Mouse (Mus musculus) heart, postnatal 25 days (tissue): ENCODE measurements around the gene Khnyn. TPM values are rescaled to one million over a fixed set of nuclear protein-coding genes. Genes with fewer than 3 reads are reported as not detected.

ENCODE experiments used
- DNase-seq: peaks from one replicate; pipeline ENCODE4 v3.0.0; 2022; ENCODE audit warnings: low spot score
- intact Hi-C: fragments of 180-260 bp; cut with DNase I; formaldehyde crosslinking; loops from one replicate; pipeline ENCODE4 v1.15.1; 2025
- total RNA-seq, 2 experiments: library from RNA; stranded (reverse); gene quantifications; 2 replicates each; pipeline ENCODE4 v1.2.3; 2021

Gene Khnyn
- total RNA-seq, 2 experiments from 2014 or later: 11.6 to 13.5 TPM

DNA sequence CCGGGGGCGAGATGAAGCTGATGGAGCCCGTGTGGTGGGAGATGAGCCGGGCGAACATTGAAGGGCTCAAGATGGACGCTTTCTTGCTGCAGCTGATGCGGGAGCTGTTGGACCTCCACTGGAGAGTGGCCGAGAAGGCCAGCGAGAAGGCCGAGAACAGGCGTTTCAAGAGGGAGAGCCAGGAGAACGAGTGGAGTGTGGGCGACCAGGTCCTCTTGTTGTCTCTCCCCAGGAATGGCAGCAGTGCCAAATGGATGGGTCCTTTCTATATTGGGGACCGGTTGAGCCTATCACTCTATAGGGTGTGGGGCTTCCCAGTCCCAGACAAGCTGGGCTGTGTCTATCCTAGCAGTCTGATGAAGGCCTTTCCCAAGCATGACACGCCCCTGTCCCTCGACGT is 12.2 kb upstream of the Khnyn start:
- DNase-seq: no peak
- intact Hi-C loops: no loop called here

DNA sequence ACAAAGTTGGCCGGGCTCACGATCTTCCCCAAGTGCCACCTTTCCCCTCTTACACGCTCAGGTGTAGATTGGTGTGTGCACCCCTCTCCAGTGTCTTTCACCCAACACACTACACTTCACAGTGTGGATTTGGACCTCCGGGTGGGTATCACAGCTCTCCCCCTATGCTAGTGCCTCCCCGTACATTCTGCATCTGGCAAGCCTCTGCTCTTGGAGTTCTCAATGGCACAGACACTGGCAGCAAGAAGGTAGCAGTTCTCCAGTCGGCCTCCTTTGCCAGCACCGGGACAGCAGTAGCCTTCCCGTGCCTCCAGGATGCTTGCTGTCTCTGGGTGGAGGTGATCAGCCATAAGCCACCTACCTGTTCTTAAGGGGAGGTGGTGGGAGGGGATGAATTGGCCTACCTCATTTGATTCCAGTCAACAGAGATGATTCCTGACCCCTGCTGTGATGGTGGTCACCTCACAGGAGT is 11.5 kb upstream of the Khnyn start:
- intact Hi-C loops: no loop called here
- no peak for DNase-seq

DNA sequence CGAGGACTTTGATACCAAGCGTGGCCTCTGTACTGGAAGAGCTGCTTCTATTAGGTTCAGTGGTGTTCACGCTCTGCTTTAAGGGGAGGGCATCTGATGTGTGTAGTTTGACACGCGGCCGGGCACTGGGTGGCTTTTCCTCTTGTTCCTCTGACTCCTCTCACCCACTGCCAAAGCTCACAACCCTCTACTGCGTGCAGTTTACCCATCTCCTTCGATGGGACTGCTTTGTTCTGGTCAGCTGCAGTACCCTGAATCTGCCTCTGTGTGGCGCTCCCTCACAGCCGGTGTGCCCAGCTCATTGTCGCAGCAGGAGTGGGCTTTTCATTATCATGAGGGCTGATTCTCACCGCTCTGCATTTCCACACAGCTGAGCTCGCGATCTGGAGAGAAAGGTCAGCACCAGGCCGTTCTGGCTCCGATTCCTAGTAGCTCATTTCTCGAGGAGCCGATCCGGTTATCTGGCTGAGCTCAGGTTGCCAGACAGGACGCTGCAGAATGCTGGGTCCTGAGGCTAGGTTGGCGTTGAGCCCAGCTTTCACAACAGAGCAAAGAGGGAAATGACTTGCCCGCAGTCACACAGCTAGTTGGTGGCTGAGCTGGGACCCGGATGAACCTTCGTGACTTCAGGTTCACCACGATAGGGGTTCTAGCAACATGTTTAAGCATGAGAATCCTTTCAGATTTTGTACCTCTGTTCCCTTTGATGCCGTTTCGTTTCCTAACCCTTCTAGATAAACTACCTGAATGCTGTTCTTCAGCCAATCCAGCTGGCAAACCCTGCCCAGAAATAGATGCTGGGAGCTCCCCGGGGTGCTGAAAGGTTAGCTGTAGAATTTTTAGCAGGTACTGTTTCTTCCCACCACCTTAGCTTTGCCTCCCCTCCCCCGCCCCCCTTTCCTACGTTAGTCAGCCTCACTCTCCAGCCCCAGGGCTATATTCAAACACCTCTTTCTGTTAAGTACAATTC is 10.7 kb upstream of the Khnyn start:
- DNase-seq: peak; percentile 55
- intact Hi-C loops: loop anchor here (1.0 kb wide), 1 partner anchor 44 kb away; no protein-coding TSS in a partner anchor

DNA sequence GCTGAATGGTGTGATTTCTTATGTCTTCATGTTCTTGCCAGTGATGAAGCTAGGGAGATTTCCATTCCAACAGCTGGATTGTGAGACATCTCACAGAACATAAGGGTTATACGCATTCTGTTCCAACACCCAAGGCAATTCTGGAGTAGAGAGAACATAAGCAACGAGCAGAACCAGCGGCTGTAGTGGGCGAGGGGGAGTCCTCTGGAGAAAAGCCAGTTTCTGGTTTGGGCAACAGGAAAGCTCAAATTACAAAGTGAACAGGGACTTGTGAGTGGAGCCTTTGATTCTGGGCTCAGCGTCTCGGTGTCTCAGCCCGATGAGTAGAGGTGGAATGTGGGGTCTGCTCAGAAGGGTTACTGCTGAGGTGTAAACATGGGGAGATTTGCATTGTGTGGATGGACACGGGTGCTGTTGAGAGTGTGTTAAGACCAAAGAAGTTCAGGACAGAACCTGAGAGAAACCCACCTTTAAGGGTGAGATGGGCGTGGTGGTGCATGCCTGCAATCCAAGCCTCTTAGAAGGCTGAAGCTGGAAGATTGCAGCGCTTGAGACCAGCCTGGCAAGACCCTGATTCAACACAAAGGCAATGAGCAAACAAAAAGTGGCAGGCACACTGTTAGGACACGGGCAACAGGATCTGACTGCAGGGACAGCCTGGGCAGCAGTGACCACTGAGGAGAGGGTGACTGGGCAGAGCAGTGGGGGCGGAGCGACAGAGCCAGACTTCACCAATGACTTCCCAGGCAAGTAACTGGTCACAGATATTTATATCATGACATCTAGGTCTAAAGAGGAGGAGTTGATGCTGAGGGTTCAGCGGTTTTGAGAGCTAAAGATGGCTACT is 7.1 kb upstream of the Khnyn start:
- intact Hi-C loops: no loop called here
- DNase-seq: no peak

DNA sequence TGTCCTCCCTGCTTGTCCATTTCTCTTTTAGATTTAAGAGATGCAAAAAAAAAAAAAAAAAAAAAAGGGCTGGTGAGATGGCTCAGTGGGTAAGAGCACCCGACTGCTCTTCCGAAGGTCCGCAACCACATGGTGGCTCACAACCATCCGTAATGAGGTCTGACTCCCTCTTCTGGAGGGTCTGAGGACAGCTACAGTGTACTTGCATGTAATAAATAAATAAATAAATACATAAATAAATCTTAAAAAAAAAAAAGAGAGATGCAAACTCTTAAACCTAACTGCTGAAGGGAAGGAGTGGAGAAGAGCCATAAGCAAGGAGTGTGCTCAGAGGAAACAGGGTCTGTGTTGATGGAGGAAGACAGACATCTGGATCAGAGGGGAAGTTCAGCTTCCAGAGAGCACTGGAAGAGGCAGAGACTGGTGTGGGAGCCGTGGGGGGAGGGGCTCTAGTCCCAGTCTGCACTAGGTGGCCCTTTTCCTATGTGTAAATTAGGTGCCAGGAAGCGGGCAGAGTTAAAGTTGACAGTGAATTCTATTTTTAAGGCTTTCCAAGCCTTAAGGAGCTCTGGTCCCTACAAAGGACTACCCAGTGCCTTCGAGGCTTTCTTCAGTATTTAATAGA is 6.3 kb upstream of the Khnyn start:
- intact Hi-C loops: no loop called here
- DNase-seq: no peak

DNA sequence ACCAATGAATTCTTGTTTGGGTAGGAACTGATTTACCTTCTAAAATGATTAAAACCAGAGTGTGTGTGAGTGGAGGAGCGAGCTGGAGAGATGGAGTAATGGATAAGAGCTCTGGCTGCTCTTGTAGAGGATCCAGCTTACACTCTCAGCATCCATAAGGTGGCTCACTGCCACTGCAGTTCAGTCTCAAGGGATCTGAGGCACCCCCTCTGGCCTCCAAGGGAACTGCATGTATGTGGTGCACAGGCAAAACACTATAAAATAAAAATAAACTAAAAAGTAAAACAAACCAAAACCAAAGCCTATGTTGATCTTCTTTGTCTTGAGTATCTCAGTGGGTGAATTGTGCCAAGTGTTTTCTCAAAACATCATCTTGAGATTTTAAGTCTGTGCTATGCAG is 5.1 kb upstream of the Khnyn start:
- no peak for DNase-seq

DNA sequence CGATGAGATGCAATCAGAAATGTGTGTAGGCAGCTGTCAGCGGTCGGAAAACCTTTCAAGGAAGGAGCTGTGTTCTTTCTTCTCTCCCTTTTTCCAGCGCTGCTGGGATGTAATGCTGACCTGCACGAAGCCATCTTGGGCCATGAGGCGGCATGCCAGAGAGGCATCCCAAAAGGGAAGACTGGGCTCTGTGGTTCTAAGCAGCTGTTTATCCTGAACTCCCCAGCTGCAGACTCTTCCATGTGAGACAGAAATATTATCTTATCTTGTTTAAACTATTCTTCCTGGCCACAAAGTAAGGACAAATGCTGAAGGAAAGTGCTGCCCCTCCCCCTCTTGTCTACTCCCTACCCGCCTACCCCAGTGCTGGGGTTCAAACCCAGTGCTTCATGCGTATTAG is 3.8 kb upstream of the Khnyn start:
- no peak for DNase-seq
- intact Hi-C loops: no loop called here

More for the DNA sequence above, 5.1 kb upstream of the Khnyn start:
- intact Hi-C loops: no loop called here

DNA sequence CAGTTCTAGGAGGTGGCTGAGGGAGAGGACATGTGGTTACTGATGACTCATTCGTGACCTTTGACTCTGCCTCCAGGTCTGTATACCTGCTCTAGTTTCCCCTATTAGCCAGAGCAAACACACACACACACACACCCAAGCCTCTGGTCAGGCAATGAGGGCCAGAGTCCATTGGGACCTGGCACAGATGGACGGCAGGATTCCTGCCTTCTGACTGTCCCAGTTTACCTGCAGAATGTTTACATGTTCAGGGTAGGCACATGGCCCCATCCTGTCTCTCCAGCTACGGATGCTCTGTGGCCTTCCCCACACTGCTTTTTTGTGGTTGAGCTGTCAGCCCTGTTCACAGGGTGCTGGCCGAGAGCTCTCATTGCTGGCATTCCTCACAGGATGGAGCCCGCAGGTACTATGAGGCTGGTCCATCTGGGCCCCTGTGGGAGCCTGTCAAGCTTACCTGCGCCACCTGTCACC is 2.5 kb upstream of the Khnyn start:
- intact Hi-C loops: no loop called here
- no peak for DNase-seq

DNA sequence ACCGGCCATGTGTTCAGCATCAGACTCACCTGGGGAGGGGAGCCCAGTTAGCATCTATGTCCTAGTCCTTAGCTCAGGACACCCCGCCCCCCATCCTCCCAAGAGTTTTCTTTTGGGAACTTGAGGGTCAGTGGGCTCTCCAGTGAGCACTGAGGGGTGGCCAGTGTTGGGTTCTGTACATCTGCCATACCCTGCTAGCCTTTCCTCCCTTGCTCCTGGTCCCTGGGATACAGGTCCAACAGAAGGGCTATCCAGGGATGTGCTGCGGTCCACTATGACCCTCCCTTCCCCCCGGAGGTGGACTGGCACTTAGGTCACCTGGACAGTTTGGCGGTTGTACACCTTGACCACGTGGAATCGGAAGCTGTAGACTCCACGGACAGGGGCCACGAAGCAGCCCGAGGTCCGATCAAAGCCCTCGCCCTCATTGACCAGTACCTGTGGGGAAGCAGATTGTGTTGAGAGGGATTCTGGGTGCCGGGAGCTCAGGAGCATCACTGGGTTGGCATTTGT is 1.5 kb upstream of the Khnyn start:
- intact Hi-C loops: no loop called here
- DNase-seq: no peak

DNA sequence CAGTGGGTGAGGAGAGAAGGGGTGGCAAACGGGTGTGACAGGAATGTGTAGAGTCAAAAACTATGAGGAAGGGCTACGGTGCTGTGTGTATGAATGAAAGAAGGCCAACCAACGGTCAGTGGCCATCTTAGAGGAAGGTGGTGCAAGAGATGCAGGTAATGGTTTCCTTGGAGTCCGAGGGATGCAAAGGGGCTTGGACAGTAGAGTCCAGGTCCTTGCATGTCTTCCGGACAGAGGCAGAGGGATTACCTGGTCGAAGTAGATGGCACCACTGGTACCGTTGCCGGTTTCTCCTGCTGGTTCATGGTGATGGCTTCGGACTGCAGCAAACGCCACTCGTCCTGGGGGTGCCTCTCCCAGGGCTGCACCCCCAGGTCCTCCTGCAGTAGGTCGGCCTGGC is 1.1 kb upstream of the Khnyn start:
- intact Hi-C loops: no loop called here
- DNase-seq: no peak

DNA sequence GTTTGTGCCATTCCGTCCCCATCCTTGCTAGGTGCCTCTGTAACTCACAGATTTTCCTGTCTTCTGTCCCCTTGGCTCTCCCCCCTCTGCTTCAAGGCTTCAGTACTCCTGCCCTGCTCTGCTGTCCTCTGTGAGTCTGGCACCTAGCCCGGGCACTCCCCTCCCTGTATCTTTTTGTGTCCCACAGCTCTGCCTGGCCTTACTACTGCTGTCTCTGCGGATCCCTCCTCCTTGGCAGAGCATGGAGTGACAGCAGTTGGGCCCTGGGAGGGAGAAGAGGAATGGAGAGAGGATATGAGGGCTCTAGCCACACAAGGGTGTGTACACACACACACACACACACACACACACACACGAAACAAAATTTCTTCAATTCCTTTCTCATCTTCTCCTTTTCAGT is 581 bp upstream of the Khnyn start, which contains the start of gene Cbln3:
Gene Cbln3 (minus strand): TSS at position 227 of the 400 bp plus-strand sequence.
- intact Hi-C loops: no loop called here
- peak; percentile 50 for DNase-seq

DNA sequence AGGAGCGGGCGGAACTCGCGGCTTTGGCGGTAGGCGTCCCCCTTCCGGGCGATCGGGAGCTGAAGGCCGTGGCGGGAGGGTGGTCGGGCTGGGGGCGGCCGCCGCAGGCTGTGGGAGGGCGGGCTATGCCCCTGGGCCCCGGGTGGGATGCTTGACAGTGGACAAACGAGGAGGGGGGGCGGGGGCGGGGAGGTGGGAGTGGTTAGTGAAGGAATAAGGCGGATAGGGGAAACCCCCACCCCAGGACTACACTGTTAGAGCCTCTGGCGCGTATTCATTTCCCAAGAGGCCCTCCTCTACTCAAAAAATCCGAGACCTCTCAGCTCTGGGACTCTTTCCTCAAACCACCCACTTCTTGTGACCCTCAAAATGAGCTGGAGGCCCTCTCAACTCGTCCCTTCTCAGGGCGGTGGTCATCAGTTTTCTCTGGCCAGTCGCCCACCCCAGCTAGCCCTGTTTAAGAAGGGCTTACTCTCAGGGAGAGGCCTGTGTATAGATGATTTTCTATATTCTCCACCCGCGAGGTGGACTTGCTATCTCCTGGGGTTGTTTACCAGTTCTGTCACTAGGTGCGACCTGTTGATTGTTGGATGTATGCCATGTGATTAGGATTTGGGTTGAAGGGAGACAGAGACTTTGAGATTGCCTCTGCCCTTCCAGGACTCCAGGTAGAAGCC is 505 bp downstream of the Khnyn start:
- DNase-seq: no peak
- intact Hi-C loops: no loop called here

DNA sequence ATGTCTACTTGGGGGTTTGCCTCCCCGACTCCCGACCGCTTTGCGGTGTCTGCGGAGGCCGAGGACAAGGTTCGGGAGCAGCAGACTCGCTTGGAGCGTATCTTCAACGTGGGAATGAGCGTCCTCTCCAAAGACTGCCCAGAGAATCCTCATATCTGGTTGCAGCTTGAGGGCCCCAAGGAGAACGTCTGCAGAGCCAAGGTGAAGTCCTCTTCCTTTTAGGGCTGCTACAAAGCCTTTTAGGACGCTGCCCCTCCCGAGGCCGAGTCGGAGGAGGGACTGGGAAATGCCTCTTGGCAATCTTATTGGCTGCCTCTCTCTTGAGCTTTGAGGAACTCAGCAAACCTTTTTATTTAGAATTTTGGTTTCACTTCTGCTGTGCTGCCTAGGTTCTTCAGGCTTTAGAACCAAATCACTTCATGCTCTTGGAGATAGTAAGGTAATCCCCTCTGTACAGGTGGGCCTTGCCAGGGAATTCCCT is 1.1 kb downstream of the Khnyn start:
- intact Hi-C loops: no loop called here
- DNase-seq: peak; percentile 63

DNA sequence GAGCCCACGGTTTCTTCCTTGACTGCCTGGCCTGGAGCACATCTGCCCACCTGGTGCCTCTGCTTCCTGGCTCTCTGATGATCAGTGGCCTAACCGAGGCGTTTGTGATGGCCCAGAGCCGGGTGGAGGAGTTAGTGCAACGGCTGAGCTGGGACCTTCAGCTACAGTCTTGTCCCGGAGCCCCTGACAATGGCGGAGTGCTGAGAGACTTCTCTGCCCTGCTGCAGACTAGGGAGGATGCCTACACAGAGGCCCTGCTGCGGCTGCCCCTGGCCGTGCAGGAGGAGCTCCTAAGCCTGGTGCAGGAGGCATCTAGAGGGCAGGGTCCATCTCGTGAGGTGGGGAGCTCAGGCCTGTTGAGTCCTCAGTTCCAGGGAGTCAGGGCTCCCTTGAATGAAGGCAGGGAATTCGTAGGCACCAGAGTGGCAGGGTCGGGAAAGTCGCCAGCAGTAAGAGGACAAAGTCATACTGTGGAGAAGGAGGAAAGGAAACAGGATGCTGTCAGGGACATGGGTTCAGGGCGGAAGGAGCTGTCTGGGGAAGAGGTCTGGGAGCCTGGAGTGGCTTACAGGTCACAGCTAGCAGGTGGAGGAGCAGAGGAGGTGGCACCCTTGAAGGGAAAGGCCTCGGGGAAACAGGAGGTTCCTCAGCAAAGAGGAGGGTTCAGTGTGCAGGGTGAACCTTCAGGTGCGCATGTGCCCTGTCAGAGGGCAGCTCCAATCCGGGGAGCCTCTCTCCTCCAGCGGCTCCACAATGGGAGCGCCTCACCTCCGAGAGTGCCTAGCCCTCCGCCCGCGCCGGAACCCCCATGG is 2.0 kb downstream of the Khnyn start:
- no peak for DNase-seq
- intact Hi-C loops: no loop called here

DNA sequence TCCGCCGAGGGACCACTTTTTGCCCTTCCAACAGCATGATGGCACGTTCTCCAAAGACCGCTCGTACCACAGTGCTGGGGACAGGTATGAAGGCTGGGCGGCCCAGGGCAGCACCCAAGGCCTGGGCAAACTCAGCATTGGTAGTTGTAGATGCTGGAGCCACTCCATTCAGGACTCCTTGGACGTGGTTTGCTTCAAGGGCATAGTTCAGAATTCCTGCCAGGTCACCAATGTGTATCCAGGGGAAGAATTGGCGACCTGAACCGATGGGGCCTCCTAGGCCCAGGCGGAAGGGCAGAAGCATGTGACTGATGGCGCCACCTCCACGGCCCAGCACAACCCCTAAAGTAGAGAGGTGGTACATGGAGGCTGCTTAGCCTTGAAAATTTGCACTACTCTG is 12.9 kb downstream of the Khnyn start:
- intact Hi-C loops: no loop called here
- no peak for DNase-seq

DNA sequence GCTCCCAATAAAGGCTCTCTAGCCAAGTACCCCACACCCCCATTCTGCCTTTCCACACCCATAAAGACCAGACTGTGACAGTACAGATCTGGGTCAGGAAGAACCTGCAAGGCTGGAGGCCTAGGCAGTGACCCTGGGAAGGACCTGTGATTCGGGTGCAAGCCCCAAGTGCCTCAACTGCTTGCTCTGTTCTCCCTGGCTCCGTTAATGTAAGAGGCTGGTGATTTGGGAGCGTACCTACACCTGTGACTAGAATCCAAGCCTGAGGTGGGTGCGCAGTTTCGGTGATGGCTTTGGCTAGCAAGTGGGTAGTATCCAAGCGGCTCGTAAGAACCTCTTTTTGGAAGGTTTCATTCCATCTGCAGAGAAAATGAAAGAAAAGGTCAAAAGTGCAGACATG is 14.2 kb downstream of the Khnyn start:
- no peak for DNase-seq
- intact Hi-C loops: no loop called here

DNA sequence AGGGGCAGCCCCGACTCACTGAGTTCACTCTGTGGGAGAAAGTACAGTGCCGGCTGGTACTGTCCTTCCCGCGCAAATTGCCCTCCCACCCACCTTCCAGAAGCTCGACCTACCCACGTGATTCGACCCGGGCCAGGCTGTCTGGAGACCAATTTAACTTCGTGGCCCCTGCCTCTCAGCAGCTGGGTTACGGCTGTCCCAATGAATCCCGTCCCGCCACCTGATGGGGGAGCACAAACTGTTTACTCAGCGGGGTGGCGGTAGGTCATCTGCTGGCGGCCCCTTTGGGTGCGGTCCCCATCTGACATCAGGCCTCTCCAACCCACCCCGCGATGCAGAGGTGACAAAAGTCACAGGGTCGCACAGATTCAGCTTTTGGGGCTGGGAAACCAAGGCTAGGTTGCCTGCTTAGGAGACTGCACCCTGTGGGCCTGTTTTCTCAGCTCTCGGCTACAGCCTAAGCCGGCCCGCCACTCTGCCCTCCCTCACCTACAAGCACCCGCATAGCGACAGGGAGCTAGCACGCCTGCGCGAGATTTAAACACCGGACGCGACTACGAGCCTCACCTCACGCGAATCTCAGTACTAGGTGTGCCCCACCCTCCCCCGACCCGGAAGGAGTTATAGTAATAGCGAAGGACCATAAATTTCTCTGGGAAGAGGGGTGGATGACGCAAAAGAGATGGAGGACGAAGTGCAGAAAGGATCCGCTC is 15.1 kb downstream of the Khnyn start, which contains the start of gene Sdr39u1:
Gene Sdr39u1 (minus strand): TSS at position 593 of the 713 bp plus-strand sequence.
- peak; percentile 71 for DNase-seq
- intact Hi-C loops: no loop called here

DNA sequence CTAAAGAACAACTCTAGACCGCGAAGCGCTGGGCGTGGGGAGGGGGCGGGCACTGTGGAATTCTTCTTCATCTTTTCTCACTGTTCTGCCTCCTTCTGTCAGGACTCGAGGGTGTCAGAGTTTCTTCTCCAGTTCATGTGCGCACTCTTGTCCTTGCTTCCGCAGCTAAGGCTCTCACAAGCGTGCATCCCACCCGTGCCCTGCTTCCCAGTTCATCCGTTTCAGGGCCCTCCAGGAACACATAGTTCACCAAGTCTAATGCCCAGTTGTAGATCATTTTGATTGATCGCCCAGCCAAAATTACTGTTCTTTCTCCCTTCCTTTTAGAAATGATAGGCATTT is 15.6 kb downstream of the Khnyn start:
- DNase-seq: no peak
- intact Hi-C loops: no loop called here
